Mouse (Mus musculus) brain, embryonic 14.5 days (tissue): ENCODE results near the gene Ifnar1.

ENCODE experiments used
- CTCF ChIP-seq: fragments of 200-500 bp; IDR thresholded peaks from 2 replicates; pipeline ENCODE4 v1.5.1; 2012; ENCODE audit warnings: inconsistent platforms, mild to moderate bottlenecking, moderate library complexity, borderline replicate concordance; ENCODE audit not compliant: insufficient read depth, insufficient read length; ENCODE audit errors: extremely low read depth
- POLR2A ChIP-seq: fragments of 200-500 bp; IDR thresholded peaks from 2 replicates; pipeline ENCODE4 v1.6.1; 2012; ENCODE audit warnings: mild to moderate bottlenecking, inconsistent platforms, borderline replicate concordance; ENCODE audit not compliant: poor library complexity, insufficient read depth, insufficient read length, severe bottlenecking; ENCODE audit errors: extremely low read depth

GRCm38 (mm10) chr16:91441811-91442240 lies 43.2 kb upstream of the Ifnar1 start:
- TF ChIP-seq POLR2A (no peak), CTCF (no peak)
